Mouse (Mus musculus) CH12.LX (cell line): ENCODE measurements around the gene Cela1. TPM values are rescaled to one million over a fixed set of nuclear protein-coding genes. Genes with fewer than 3 reads are reported as not detected.

Experiments
- DNase-seq: peaks from one replicate; pipeline ENCODE4 v3.0.0-alpha.2; 2013; ENCODE audit errors: extremely low read depth
- H3K27ac ChIP-seq: 2 replicates; pipeline ENCODE4 v1.5.1; 2012; ENCODE audit warnings: low read depth, mild to moderate bottlenecking, control low read depth, moderate library complexity; ENCODE audit not compliant: insufficient read depth
- H3K27me3 ChIP-seq: replicated peaks from 2 replicates; pipeline ENCODE3; 2012; ENCODE audit warnings: inconsistent platforms
- H3K36me3 ChIP-seq, 2 experiments: replicated peaks in 1 of 2; 2 replicates each; pipeline versions ENCODE3 to v1.6.1; 2012; ENCODE audit warnings: inconsistent platforms in 1 of 2, low read length in 1 of 2, mild to moderate bottlenecking in 1 of 2, mixed read lengths in 1 of 2, moderate library complexity in 1 of 2; ENCODE audit not compliant: control insufficient read depth in 1 of 2, insufficient read depth in 1 of 2
- H3K4me1 ChIP-seq, 2 experiments: 2 replicates each; pipeline ENCODE4 v1.6.1; 2012; ENCODE audit warnings: inconsistent platforms in 1 of 2, moderate library complexity in 1 of 2; ENCODE audit not compliant: insufficient read depth in 2 of 2, control insufficient read depth in 1 of 2
- H3K4me2 ChIP-seq: 2 replicates; pipeline ENCODE4 v1.6.1; 2012; ENCODE audit warnings: low read depth, mild to moderate bottlenecking, control low read depth; ENCODE audit not compliant: poor library complexity, insufficient read depth, severe bottlenecking
- H3K4me3 ChIP-seq, 3 experiments: fragments of 150-350 bp in 1 of 3; sonication (generic) in 1 of 3; replicated peaks in 1 of 3; 2 replicates each; pipeline versions ENCODE3 to v1.5.1; 2011 to 2012; ENCODE audit warnings: low read depth in 2 of 3, low read length in 2 of 3, mild to moderate bottlenecking in 2 of 3, moderate library complexity in 2 of 3, control low read depth in 1 of 3, improper control_type of control experiment in 1 of 3, inconsistent platforms in 1 of 3, mixed read lengths in 1 of 3; ENCODE audit not compliant: poor library complexity in 1 of 3
- H3K79me2 ChIP-seq: replicated peaks from 2 replicates; pipeline ENCODE4 v1.6.1; 2012; ENCODE audit warnings: mild to moderate bottlenecking, moderate library complexity; ENCODE audit not compliant: control insufficient read depth, poor library complexity, insufficient read depth, severe bottlenecking; ENCODE audit errors: extremely low read depth
- H3K9ac ChIP-seq: 2 replicates; pipeline ENCODE4 v1.6.1; 2012; ENCODE audit warnings: low read depth, mild to moderate bottlenecking, control low read depth, moderate library complexity; ENCODE audit not compliant: insufficient read depth
- H3K9me3 ChIP-seq: replicated peaks from 2 replicates; pipeline ENCODE3; 2012; ENCODE audit warnings: low read length, inconsistent platforms, mixed read lengths
- BHLHE40 ChIP-seq: IDR thresholded peaks from 2 replicates; pipeline ENCODE4 v1.6.1; 2011; ENCODE audit warnings: mild to moderate bottlenecking, low read depth, low read length, improper control_type of control experiment
- CHD2 ChIP-seq: IDR thresholded peaks from 2 replicates; pipeline ENCODE4 v1.6.1; 2011; ENCODE audit warnings: low read length, improper control_type of control experiment
- CTCF ChIP-seq, 2 experiments: IDR thresholded peaks in 1 of 2; conservative IDR thresholded peaks in 1 of 2; 2 replicates each; pipeline ENCODE4 v1.5.1; 2011 to 2012; ENCODE audit warnings: low read depth in 2 of 2, low read length in 2 of 2, improper control_type of control experiment in 1 of 2, inconsistent platforms in 1 of 2, mild to moderate bottlenecking in 1 of 2, moderate library complexity in 1 of 2
- E2F4 ChIP-seq: IDR thresholded peaks from 2 replicates; pipeline ENCODE4 v1.6.1; 2011; ENCODE audit warnings: low read depth, low read length, improper control_type of control experiment; ENCODE audit not compliant: insufficient replicate concordance
- ELF1 ChIP-seq: IDR thresholded peaks from 2 replicates; pipeline ENCODE4 v1.6.1; 2014; ENCODE audit warnings: low read depth, mild to moderate bottlenecking, inconsistent platforms, low read length, improper control_type of control experiment
- EP300 ChIP-seq: IDR thresholded peaks from 2 replicates; pipeline ENCODE4 v1.6.1; 2011; ENCODE audit warnings: low read length, improper control_type of control experiment
- ETS1 ChIP-seq: conservative IDR thresholded peaks from 2 replicates; pipeline ENCODE4 v1.6.1; 2012; ENCODE audit warnings: low read depth, mild to moderate bottlenecking, inconsistent platforms, low read length, improper control_type of control experiment, moderate library complexity
- GABPA ChIP-seq: IDR thresholded peaks from 2 replicates; pipeline ENCODE4 v1.6.1; 2012; ENCODE audit warnings: low read depth, low read length, improper control_type of control experiment, inconsistent platforms; ENCODE audit not compliant: insufficient replicate concordance
- HCFC1 ChIP-seq: IDR thresholded peaks from 2 replicates; pipeline ENCODE4 v1.6.1; 2012; ENCODE audit warnings: low read depth, mild to moderate bottlenecking, inconsistent platforms, low read length, improper control_type of control experiment
- IRF4 ChIP-seq: IDR thresholded peaks from 2 replicates; pipeline ENCODE4 v1.6.1; 2014; ENCODE audit warnings: low read depth, mild to moderate bottlenecking, inconsistent platforms, low read length, improper control_type of control experiment
- JUN ChIP-seq: IDR thresholded peaks from 2 replicates; pipeline ENCODE4 v1.6.1; 2011; ENCODE audit warnings: low read depth, mild to moderate bottlenecking, low read length, improper control_type of control experiment, moderate library complexity; ENCODE audit not compliant: insufficient read depth
- JUND ChIP-seq: conservative IDR thresholded peaks from 2 replicates; pipeline ENCODE4 v1.6.1; 2011; ENCODE audit warnings: low read depth, low read length, improper control_type of control experiment
- KAT2A ChIP-seq: IDR thresholded peaks from 2 replicates; pipeline ENCODE4 v1.6.1; 2012; ENCODE audit warnings: low read length, improper control_type of control experiment, inconsistent platforms; ENCODE audit not compliant: insufficient replicate concordance
- MAX ChIP-seq: IDR thresholded peaks from 2 replicates; pipeline ENCODE4 v1.6.1; 2011; ENCODE audit warnings: low read length, improper control_type of control experiment
- MXI1 ChIP-seq: IDR thresholded peaks from 2 replicates; pipeline ENCODE4 v1.6.1; 2011; ENCODE audit warnings: mild to moderate bottlenecking, low read depth, low read length, improper control_type of control experiment
- NRF1 ChIP-seq: IDR thresholded peaks from 2 replicates; pipeline ENCODE4 v1.6.1; 2014; ENCODE audit warnings: low read depth, mild to moderate bottlenecking, inconsistent platforms, low read length, improper control_type of control experiment, moderate library complexity
- PAX5 ChIP-seq: IDR thresholded peaks from 2 replicates; pipeline ENCODE4 v1.6.1; 2012; ENCODE audit warnings: low read length, inconsistent platforms, mixed read lengths
- RAD21 ChIP-seq: IDR thresholded peaks from 2 replicates; pipeline ENCODE4 v1.6.1; 2011; ENCODE audit warnings: low read depth, mild to moderate bottlenecking, low read length, improper control_type of control experiment, moderate library complexity
- RCOR1 ChIP-seq: conservative IDR thresholded peaks from 2 replicates; pipeline ENCODE4 v1.6.1; 2012; ENCODE audit warnings: low read depth, mild to moderate bottlenecking, inconsistent platforms, low read length, improper control_type of control experiment
- SIN3A ChIP-seq: IDR thresholded peaks from 2 replicates; pipeline ENCODE4 v1.6.1; 2012; ENCODE audit warnings: low read length, improper control_type of control experiment, inconsistent platforms
- TCF12 ChIP-seq: IDR thresholded peaks from 2 replicates; pipeline ENCODE4 v1.6.1; 2014; ENCODE audit warnings: low read depth, mild to moderate bottlenecking, inconsistent platforms, low read length, improper control_type of control experiment
- UBTF ChIP-seq: IDR thresholded peaks from 2 replicates; pipeline ENCODE4 v1.6.1; 2012; ENCODE audit warnings: low read depth, mild to moderate bottlenecking, inconsistent platforms, low read length, improper control_type of control experiment, moderate library complexity
- USF1 ChIP-seq: IDR thresholded peaks from 2 replicates; pipeline ENCODE4 v1.6.1; 2014; ENCODE audit warnings: low read depth, mild to moderate bottlenecking, inconsistent platforms, low read length, improper control_type of control experiment
- ZKSCAN1 ChIP-seq: IDR thresholded peaks from 2 replicates; pipeline ENCODE4 v1.6.1; 2012; ENCODE audit warnings: low read depth, inconsistent platforms, low read length, improper control_type of control experiment, borderline replicate concordance
- ZMIZ1 ChIP-seq: IDR thresholded peaks from 2 replicates; pipeline ENCODE4 v1.6.1; 2012; ENCODE audit warnings: low read depth, mild to moderate bottlenecking, inconsistent platforms, low read length, improper control_type of control experiment
- dilution Hi-C: fragments of 300-500 bp; cut with MboI; formaldehyde crosslinking; loops from 2 replicates; pipeline ENCODE4 v1.14.3; 2020; ENCODE audit warnings: low sequenced_read_pairs; ENCODE audit not compliant: extremely low pct_unique_long_range_greater_than_20kb, extremely low pct_ligation_motif_present
- in situ Hi-C: fragments of 300-500 bp; cut with MboI; formaldehyde crosslinking; loops from 3 replicates; pipeline ENCODE4 v1.14.3; 2019; ENCODE audit warnings: low sequenced_read_pairs, low pct_ligation_motif_present, low pct_unique_long_range_greater_than_20kb, mixed read lengths
- polyA plus RNA-seq: library from polyadenylated mRNA; unstranded; fragments of >175 nt; gene quantifications from 2 replicates; pipeline ENCODE4 v1.2.1, GENCODE M21; 2012; ENCODE audit warnings: low read depth; ENCODE audit not compliant: insufficient read length
- total RNA-seq, 2 experiments: library from RNA; depleted of rRNA; stranded (reverse); fragments of 300-350 nt in 1 of 2; fragments of >200 nt in 1 of 2; gene quantifications; 2 replicates each; pipeline ENCODE4 v1.2.3; 2012 to 2014

Gene Cela1
- total and polyA plus RNA-seq, 3 experiments = 1.3 to 4.8 (median 3.3) TPM

DNA sequence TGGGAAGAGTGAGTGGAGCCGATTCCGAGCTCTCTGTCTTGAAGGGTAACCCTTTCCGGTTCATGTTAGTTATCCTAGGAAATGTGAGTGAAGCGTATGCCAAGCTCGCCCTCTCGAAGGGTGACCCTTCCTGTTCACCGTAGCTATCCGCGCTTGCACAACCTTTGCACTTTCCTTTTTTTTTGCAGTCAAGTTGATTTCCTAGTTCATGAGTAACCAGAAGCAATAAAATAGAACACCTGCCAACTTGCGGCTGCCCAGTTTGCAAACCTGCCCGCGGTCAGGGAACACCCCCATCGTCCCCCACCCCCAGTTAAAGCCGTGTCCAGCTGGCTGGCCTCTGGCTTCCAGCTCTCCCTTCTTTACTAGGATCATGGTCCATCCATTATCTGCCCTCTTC, 8.7 kb downstream of the Cela1 start:
- Histone ChIP-seq H3K9ac (no peak overlapping the region), H3K4me2 (no peak overlapping the region), H3K27me3 (no peaks in the 10 kb centered on the region), H3K36me3 (peaks cover 0 to 2% of the 10 kb centered on the region in 2 experiments), H3K9me3 (no peaks in the 10 kb centered on the region), H3K4me1 (peaks cover 2 to 21% of the 10 kb centered on the region in 2 experiments; a peak in 2 of 4 replicates), H3K79me2 (no peaks in the 10 kb centered on the region), H3K4me3 (no peak overlapping the region), H3K27ac (no peak overlapping the region)
- TF ChIP-seq UBTF = no peak
- TF ChIP-seq IRF4 = no peak
- no peak for TF ChIP-seq TCF12
- no peak for TF ChIP-seq ZKSCAN1
- no peak for TF ChIP-seq ETS1
- TF ChIP-seq RCOR1 = no peak
- no peak for TF ChIP-seq EP300
- no peak for TF ChIP-seq KAT2A
- no peak for TF ChIP-seq NRF1
- TF ChIP-seq CHD2 = no peak
- no peak for TF ChIP-seq CTCF (conservative IDR thresholded peaks at IDR 0.05 in 1 of 2, IDR thresholded peaks at IDR 0.05 in 1 of 2; ENCODE audit: low read depth in 2 of 2, low read length in 2 of 2)
- TF ChIP-seq E2F4 = no peak
- TF ChIP-seq RAD21 = no peak
- DNase-seq = no peak
- dilution Hi-C loops = no loop called here
- in situ Hi-C loops = loop anchor here (10.0 kb wide), 1 partner anchor 144 kb away; no protein-coding TSS in a partner anchor

DNA sequence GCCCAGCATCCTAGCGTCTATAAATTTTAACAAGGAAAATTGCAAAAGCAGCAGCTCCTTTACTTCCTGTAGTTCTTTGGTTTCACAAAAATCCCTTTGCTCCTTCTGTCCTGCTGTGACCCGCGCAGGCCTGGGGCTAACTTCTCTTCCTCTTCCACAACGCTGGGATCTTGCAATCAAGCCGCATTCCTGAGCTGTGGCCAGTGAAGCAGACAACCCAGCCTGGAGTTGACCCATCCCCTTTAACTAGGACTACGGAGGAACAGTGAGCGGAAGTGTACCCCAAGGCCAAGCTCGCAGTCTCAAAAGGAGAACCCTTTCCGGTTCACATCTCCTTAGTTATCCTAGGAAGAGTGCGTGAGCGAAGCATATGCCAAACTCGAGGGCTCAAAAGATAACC, 9.1 kb downstream of the Cela1 start:
- no peak overlapping the region for H3K4me3 ChIP-seq
- peaks cover 2 to 24% of the 10 kb centered on the region in 2 experiments; a peak in 3 of 4 replicates for H3K4me1 ChIP-seq
- in situ Hi-C loops (loop anchor here (10.0 kb wide), 1 partner anchor 144 kb away; no protein-coding TSS in a partner anchor), dilution Hi-C loops (no loop called here)
- H3K36me3 ChIP-seq = peaks cover 0 to 2% of the 10 kb centered on the region in 2 experiments
- H3K27ac ChIP-seq = no peak overlapping the region
- no peaks in the 10 kb centered on the region for H3K9me3 ChIP-seq
- H3K9ac ChIP-seq = no peak overlapping the region
- H3K27me3 ChIP-seq = no peaks in the 10 kb centered on the region
- TF ChIP-seq RCOR1 = no peak
- TF ChIP-seq JUN = no peak
- TF ChIP-seq JUND = no peak
- TF ChIP-seq MXI1 = no peak
- TF ChIP-seq USF1 = no peak
- TF ChIP-seq ZKSCAN1 = no peak
- no peak for TF ChIP-seq RAD21
- no peak for TF ChIP-seq UBTF
- no peak for TF ChIP-seq BHLHE40
- TF ChIP-seq TCF12 = no peak
- TF ChIP-seq CTCF (conservative IDR thresholded peaks at IDR 0.05 in 1 of 2, IDR thresholded peaks at IDR 0.05 in 1 of 2; ENCODE audit: low read depth in 2 of 2, low read length in 2 of 2) = no peak
- TF ChIP-seq HCFC1 = no peak
- TF ChIP-seq SIN3A = no peak
- TF ChIP-seq ZMIZ1 = no peak
- no peak for TF ChIP-seq IRF4
- no peak for TF ChIP-seq ELF1
- TF ChIP-seq MAX = no peak
- no peak for TF ChIP-seq GABPA
- TF ChIP-seq PAX5 = no peak
- TF ChIP-seq, all 38 proteins: peak for 0
- no peaks in the 10 kb centered on the region for H3K79me2 ChIP-seq
- no peak for DNase-seq
- H3K4me2 ChIP-seq = no peak overlapping the region
